Mouse (Mus musculus): ENCODE measurements around the gene Msh2.
A peak's percentile ranks its signal among the peaks of the same experiment; 100 is the strongest.

- TF ChIP-seq GATA1 (IDR thresholded peaks at IDR 0.05; ENCODE audit: low read depth, low read length) (no peak), CTCF (IDR thresholded peaks at IDR 0.05 in 2 of 3, conservative IDR thresholded peaks at IDR 0.05 in 1 of 3; ENCODE audit: control insufficient read depth in 1 of 3, insufficient read depth in 1 of 3, low read depth in 2 of 3, low read length in 3 of 3, poor library complexity in 1 of 3, severe bottlenecking in 1 of 3) (no peak), ELF1 (IDR thresholded peaks at IDR 0.05; ENCODE audit: low read depth, low read length) (no peak), USF1 (IDR thresholded peaks at IDR 0.05; ENCODE audit: low read depth, low read length) (no peak), ZNF384 (IDR thresholded peaks at IDR 0.05; ENCODE audit: low read depth, low read length) (no peak), POLR2A (IDR thresholded peaks at IDR 0.05; ENCODE audit: control insufficient read depth in 1 of 2, insufficient read depth in 1 of 2, low read depth in 1 of 2, low read length in 2 of 2, poor library complexity in 1 of 2) (peak; percentile 88 to 89), NRF1 (IDR thresholded peaks at IDR 0.05; ENCODE audit: insufficient read depth, low read depth, low read length, poor library complexity, severe bottlenecking) (peak; percentile 96), BHLHE40 (IDR thresholded peaks at IDR 0.05; ENCODE audit: borderline replicate concordance, low read depth, low read length) (no peak), MAX (IDR thresholded peaks at IDR 0.05; ENCODE audit: low read length) (no peak; the same call in 1 of the 2 replicates), KAT2A (conservative IDR thresholded peaks at IDR 0.05; ENCODE audit: low read depth, low read length) (no peak), HCFC1 (IDR thresholded peaks at IDR 0.05; ENCODE audit: low read depth, low read length) (peak; percentile 70)
These were observed at the start of gene Msh2 for GRCm38 (mm10) chr17:87671890-87672660.

Data from MEL (cell line).